Mouse (Mus musculus) left cerebral cortex, postnatal 25 days (tissue): Measurements from ENCODE around the gene Wdr83os. TPM values are rescaled to one million over a fixed set of nuclear protein-coding genes. Genes with fewer than 3 reads are reported as not detected.
"Not testable (repeated sequence)": the region's sequence is repeated elsewhere in the genome, so short reads cannot be mapped to it uniquely, and the experiment has no call there.

ENCODE experiments used
- DNase-seq, 2 experiments: peaks; one replicate each; pipeline ENCODE4 v3.0.0; 2022; ENCODE audit warnings: low spot score in 2 of 2, mixed read lengths in 1 of 2
- intact Hi-C: fragments of 180-260 bp; cut with DNase I; formaldehyde crosslinking; loops from one replicate; pipeline ENCODE4 v1.15.1; 2025
- total RNA-seq, 2 experiments: library from RNA; stranded (reverse); gene quantifications; 2 replicates each; pipeline ENCODE4 v1.2.3; 2021

Wdr83os gene
- total RNA-seq, 2 experiments from 2014 or later: 49.8 to 54.5 TPM

- DNase-seq: peak; percentile 90 to 96
- intact Hi-C loops: no loop called here
These were observed 8.8 kb upstream of the Wdr83os start, which contains the start of gene Dhps for GRCm38 (mm10) chr8:85071514-85072281. TSS of gene Dhps (plus strand) at chr8:85071757.

GRCm38 (mm10) chr8:85072364-85072929, 8.1 kb upstream of the Wdr83os start:
- intact Hi-C loops: no loop called here
- peak in 1 of 2 experiments; percentile 57 for DNase-seq

- intact Hi-C loops: no loop called here
- no peak for DNase-seq
These were observed 7.4 kb upstream of the Wdr83os start for GRCm38 (mm10) chr8:85073041-85073612.

GRCm38 (mm10) chr8:85074167-85074566, 6.4 kb upstream of the Wdr83os start:
- intact Hi-C loops: no loop called here

GRCm38 (mm10) chr8:85074617-85075016, 5.9 kb upstream of the Wdr83os start:
- intact Hi-C loops: no loop called here
- DNase-seq: no peak

More at GRCm38 (mm10) chr8:85074167-85074566, 6.4 kb upstream of the Wdr83os start:
- no peak for DNase-seq

GRCm38 (mm10) chr8:85076001-85076400, 4.5 kb upstream of the Wdr83os start:
- intact Hi-C loops: loop anchor here (2.0 kb wide), 1 partner anchor 95 kb away; no protein-coding TSS in a partner anchor
- DNase-seq: no peak

GRCm38 (mm10) chr8:85076993-85077392, 3.5 kb upstream of the Wdr83os start:
- peak; percentile 84 to 91 for DNase-seq
- intact Hi-C loops: loop anchor here (2.0 kb wide), 1 partner anchor 94 kb away; no protein-coding TSS in a partner anchor

GRCm38 (mm10) chr8:85080214-85080531, 367 bp upstream of the Wdr83os start:
- intact Hi-C loops: loop anchor here (5.0 kb wide), 1 partner anchor 217 kb away; the partner anchor contains the start of genes Orc6 and Vps35

GRCm38 (mm10) chr8:85081216-85081555, 646 bp downstream of the Wdr83os start, which contains the start of gene Wdr83:
TSS of gene Wdr83 (minus strand) at chr8:85081306.
- no peak for DNase-seq
- intact Hi-C loops: loop anchor here (5.0 kb wide), 1 partner anchor 216 kb away; the partner anchor contains the start of genes Orc6 and Vps35

More at GRCm38 (mm10) chr8:85080214-85080531, 367 bp upstream of the Wdr83os start:
- peak in 1 of 2 experiments; percentile 35 for DNase-seq

GRCm38 (mm10) chr8:85082169-85082568, 1.6 kb downstream of the Wdr83os start:
- DNase-seq: not testable (repeated sequence)
- intact Hi-C loops: loop anchor here (5.0 kb wide), 1 partner anchor 215 kb away; the partner anchor contains the start of genes Orc6 and Vps35

GRCm38 (mm10) chr8:85083108-85083813, 2.7 kb downstream of the Wdr83os start, which contains the start of gene Man2b1:
TSS of gene Man2b1 (plus strand) at chr8:85083270.
- DNase-seq: peak; percentile 85 to 95
- intact Hi-C loops: loop anchor here (5.0 kb wide), 1 partner anchor 214 kb away; the partner anchor contains the start of genes Orc6 and Vps35

- intact Hi-C loops: loop anchor here (5.0 kb wide), 1 partner anchor 213 kb away; the partner anchor contains the start of genes Orc6 and Vps35
These were observed 4.1 kb downstream of the Wdr83os start for GRCm38 (mm10) chr8:85084633-85085032.

GRCm38 (mm10) chr8:85086238-85086637, 5.7 kb downstream of the Wdr83os start:
- no peak for DNase-seq
- intact Hi-C loops: no loop called here

More at GRCm38 (mm10) chr8:85084633-85085032, 4.1 kb downstream of the Wdr83os start:
- no peak for DNase-seq

GRCm38 (mm10) chr8:85088771-85089170, 8.2 kb downstream of the Wdr83os start:
- no peak for DNase-seq
- intact Hi-C loops: no loop called here

GRCm38 (mm10) chr8:85090856-85091255, 10.3 kb downstream of the Wdr83os start:
- intact Hi-C loops: no loop called here
- DNase-seq: no peak

- intact Hi-C loops: no loop called here
- DNase-seq: no peak
These were observed 11.1 kb downstream of the Wdr83os start for GRCm38 (mm10) chr8:85091526-85092090.

- intact Hi-C loops: no loop called here
- DNase-seq: no peak
These were observed 14.5 kb downstream of the Wdr83os start for GRCm38 (mm10) chr8:85095051-85095450.

- intact Hi-C loops: no loop called here
- no peak for DNase-seq
These were observed 15.0 kb downstream of the Wdr83os start for GRCm38 (mm10) chr8:85095566-85095965.

- DNase-seq: no peak
- intact Hi-C loops: no loop called here
These were observed 15.7 kb downstream of the Wdr83os start for GRCm38 (mm10) chr8:85096196-85096595.
